Mouse (Mus musculus) erythroblast, embryonic 14.5 days (primary cell): ENCODE results near the gene Khdrbs2.

ENCODE experiments used
- GATA1 ChIP-seq: IDR thresholded peaks from 2 replicates; pipeline ENCODE4 v1.6.1; 2012; ENCODE audit warnings: low read length, inconsistent platforms, mixed read lengths
- TAL1 ChIP-seq: IDR thresholded peaks from 3 replicates; pipeline ENCODE4 v1.6.1; 2012; ENCODE audit warnings: low read length, inconsistent platforms, mixed read lengths

- no peak for TF ChIP-seq GATA1
- TF ChIP-seq TAL1: no peak
Observed at GRCm38 (mm10) chr1:32633404-32633803, 460.9 kb downstream of the Khdrbs2 start.
